Mouse (Mus musculus): Measurements from ENCODE around the gene Runx3.

Gene Runx3

DNA sequence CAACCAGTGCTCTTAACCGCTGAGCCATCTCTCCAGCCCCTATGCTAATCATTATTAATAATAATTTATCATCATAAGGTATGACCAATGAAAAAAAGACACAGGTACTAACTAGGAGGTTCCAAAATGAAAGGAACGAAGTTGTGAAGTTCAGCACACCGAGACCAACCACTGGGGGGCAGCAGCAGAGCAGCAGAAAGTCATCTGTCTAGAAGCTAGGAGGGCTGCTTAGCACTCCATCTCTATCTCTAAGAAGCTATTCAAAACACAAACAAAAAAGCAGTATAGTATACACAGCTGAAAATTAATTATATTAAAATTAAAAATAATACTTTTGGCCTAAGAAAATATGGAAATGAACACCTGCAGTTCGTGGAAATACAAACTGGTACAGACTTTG, 99.2 kb downstream of the Runx3 start:
- in situ Hi-C loops (cut with MboI, MseI): loop anchor here (5.0 kb wide), 1 partner anchor 93 kb away; no protein-coding TSS in a partner anchor

DNA sequence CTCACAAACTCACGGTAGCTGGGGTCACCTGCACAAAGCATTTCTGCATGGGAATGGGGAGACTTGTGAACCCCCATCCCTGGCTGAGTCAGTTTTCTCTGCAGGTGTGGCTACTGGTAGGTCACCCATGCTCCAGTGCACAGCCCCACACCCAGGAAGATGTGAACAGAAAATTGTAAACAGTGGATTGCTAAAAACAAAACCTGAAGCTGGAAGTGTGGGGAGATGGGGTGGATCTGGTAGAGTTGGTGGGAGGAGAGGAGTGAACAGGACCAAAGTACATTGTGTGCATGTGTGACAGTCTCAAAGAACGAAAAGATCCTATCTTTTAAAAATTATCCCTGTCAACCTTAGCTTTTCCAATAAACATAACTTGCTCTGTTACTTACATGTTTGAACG, 100.2 kb downstream of the Runx3 start:
- in situ Hi-C loops (cut with MboI, MseI): loop anchor here (5.0 kb wide), 1 partner anchor 92 kb away; no protein-coding TSS in a partner anchor

DNA sequence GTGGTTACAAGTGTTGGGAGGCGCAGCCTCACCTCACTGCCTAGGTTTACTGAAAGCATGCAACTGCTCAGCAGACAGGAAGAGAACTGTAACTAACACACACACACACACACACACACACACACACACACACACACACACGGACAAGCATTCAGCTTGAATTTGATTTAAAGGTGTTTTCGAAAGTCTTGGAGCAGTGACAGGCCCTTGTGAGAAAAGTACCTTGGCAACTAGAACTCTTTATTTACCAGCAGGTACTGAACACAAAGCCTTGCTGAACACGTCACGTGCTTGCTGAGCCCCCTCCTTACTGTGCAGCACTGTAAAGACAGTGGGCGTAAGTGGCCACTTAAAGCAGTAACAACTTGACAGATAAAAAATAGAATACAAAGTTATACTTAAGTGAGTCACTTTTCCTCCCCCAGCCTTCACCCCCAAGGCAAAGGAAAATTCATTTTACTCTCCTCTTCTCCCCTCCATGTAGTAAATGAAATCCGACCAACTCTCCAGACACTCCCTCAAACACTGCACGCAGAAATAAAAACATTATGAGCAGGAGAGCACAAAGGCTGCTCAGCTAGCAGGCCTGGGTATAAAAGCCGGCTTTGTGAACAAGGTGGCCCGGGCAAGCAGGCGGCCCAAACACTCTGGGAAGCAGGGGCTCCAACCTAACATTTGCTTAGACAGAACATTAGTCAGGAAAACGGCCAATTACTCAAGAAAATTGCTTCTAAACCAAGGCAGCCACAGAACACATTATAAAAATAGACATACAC, 101.4 kb downstream of the Runx3 start:
- in situ Hi-C loops (cut with MboI, MseI): loop anchor here (5.0 kb wide), 1 partner anchor 90 kb away; no protein-coding TSS in a partner anchor

DNA sequence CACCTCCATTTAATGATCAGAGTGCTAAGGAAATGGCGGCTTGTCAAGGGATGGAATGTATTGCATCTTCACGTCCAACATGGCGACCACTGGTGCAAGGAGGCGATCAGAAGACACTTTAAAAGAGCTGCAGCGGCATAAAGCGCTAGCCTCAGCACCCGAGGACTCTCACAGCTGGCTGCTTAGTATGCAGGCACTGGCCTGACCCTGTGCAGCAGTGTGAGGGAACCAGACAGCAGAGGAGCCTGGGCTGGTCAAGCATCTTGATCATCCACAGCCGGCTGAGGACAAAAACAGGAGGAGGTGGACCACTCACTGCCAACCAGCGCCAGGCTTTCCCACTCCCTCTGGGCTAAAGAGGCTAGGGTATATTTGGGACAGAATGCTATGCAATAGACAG, 103.4 kb downstream of the Runx3 start:
- in situ Hi-C loops (cut with MboI, MseI): loop anchor here (5.0 kb wide), 1 partner anchor 88 kb away; no protein-coding TSS in a partner anchor

DNA sequence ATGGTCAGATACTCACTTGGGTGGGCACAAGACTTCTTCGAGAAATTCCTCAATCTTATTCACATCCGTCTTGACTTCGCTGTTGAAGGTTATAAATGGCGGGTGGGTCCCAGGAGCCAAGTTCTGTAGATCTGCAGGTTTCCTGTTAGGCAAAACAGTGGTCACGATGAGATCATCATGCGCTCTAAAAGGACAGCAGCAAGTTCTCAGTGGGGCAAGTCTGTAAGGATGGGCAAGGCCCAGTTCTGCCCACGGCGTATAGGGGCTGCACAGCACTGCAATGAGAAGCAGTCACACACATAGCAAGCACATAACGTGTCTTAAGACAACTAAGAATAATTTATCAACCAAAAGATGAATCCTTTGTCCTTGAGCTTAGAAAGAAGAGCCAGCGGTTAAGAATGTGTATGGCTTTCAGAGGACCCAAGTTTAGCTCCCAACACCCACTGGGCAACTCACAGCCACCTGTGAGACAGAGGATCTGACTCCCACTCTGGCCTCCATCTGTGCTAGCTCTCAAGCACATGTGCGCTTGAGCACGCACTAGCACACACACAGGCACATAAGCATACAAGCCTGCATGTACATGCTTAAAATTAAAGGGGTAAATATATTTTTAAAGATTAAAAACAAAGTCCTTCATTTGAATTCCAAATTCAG, 105.7 kb downstream of the Runx3 start:
- in situ Hi-C loops (cut with MboI, MseI): no loop called here
